Mouse (Mus musculus) midbrain, embryonic 12.5 days (tissue): ENCODE data around the gene C1qtnf7. TPM values are rescaled to one million over a fixed set of nuclear protein-coding genes. Genes with fewer than 3 reads are reported as not detected.

Experiments
- ATAC-seq: fragments of 200-750 bp; cut with Nextera tagmentation; 2 replicates; pipeline ENCODE4 v1.8.0; 2017; ENCODE audit warnings: low read depth, moderate TSS enrichment, moderate library complexity; ENCODE audit not compliant: low FRiP score
- H3K27ac ChIP-seq: fragments of 300-500 bp; sonication (generic); replicated peaks from 2 replicates; pipeline ENCODE4 v1.5.1; 2016; ENCODE audit warnings: mild to moderate bottlenecking
- H3K27me3 ChIP-seq: fragments of 300-500 bp; sonication (generic); 2 replicates; pipeline ENCODE4 v1.6.1; 2016; ENCODE audit warnings: mild to moderate bottlenecking
- H3K36me3 ChIP-seq: fragments of 300-500 bp; sonication (generic); 2 replicates; pipeline ENCODE4 v1.6.1; 2016
- H3K4me1 ChIP-seq: fragments of 300-500 bp; sonication (generic); 2 replicates; pipeline ENCODE4 v1.6.1; 2016
- H3K4me2 ChIP-seq: fragments of 300-500 bp; sonication (generic); replicated peaks from 2 replicates; pipeline ENCODE4 v1.6.1; 2016; ENCODE audit warnings: mild to moderate bottlenecking, moderate library complexity
- H3K4me3 ChIP-seq: fragments of 300-500 bp; sonication (generic); 2 replicates; pipeline ENCODE4 v1.5.1; 2016; ENCODE audit warnings: mild to moderate bottlenecking
- H3K9ac ChIP-seq: fragments of 300-500 bp; sonication (generic); replicated peaks from 2 replicates; pipeline ENCODE4 v1.6.1; 2016; ENCODE audit warnings: mild to moderate bottlenecking, moderate library complexity
- H3K9me3 ChIP-seq: fragments of 300-500 bp; sonication (generic); 2 replicates; pipeline ENCODE4 v1.6.1; 2016; ENCODE audit warnings: mild to moderate bottlenecking
- WGBS: fragments of 180-500 bp; shearing (Covaris S2); methylation state at CpG from one replicate; pipeline ENCODE4 v1.1.7; 2016; 5-methylcytosine and 5-hydroxymethylcytosine counted together
- polyA plus RNA-seq: library from polyadenylated mRNA; unstranded; fragments of >200 nt; fragmentation: Nextera tagmentation; extraction: Ambion mirVana; gene quantifications from 2 replicates; pipeline ENCODE4 v1.2.1, GENCODE M21; 2016

Gene C1qtnf7
- polyA plus RNA-seq, 1 experiment from 2014 or later = 1.0 TPM

DNA sequence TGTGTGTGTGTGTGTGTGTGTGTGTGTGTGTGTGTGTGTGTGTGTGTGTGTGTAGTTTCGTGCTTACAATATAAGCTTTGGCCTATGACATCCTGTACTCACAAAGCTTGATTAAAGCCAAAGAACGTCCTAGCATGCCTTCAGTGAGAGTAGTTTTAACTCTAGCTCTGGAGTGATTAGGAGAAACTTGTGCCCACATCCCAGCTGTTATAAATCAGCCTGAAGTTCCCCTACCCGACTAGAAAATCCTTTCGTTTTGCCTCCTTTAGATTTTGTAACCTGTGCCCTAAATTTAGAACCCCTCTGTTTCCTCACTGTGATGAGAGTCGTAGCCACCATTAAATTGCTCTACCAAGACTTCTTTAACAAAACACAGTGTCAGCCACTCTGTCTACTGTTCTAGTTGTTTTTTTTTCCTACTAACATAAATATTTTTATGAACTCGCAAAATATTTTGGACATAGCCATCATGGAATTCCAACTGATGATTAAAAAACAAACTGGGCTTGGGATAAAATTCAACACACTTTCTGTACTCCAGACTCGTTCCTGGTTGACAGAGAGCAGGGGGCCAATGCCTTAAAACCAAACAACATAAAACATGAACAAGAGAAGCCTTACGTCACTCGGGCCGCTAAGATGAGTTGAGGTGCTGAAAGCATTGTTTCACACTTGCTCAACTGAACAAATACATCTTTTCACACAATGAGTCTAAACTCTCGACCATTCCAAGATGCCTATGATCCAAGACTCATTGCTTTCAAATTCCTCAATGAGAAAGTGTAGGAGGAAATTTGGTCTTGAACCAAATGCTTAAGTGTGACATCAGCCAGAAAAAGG is 70.3 kb downstream of the C1qtnf7 start:
- H3K36me3 ChIP-seq = no peaks in the 10 kb centered on the region
- no peaks in the 10 kb centered on the region for H3K9me3 ChIP-seq
- no peak overlapping the region for H3K4me3 ChIP-seq
- H3K4me2 ChIP-seq = no peak overlapping the region
- no peak overlapping the region for H3K27ac ChIP-seq
- peaks cover 12% of the 10 kb centered on the region for H3K4me1 ChIP-seq
- no peak for ATAC-seq
- WGBS = 81% methylated on average over 11 of the region's 11 CpGs
- no peak overlapping the region for H3K9ac ChIP-seq
- H3K27me3 ChIP-seq = no peaks in the 10 kb centered on the region

- WGBS = 74% methylated on average over 5 of the region's 5 CpGs
Observed at GRCm38 (mm10) chr5:43588791-43589439, 73.6 kb downstream of the C1qtnf7 start.

DNA sequence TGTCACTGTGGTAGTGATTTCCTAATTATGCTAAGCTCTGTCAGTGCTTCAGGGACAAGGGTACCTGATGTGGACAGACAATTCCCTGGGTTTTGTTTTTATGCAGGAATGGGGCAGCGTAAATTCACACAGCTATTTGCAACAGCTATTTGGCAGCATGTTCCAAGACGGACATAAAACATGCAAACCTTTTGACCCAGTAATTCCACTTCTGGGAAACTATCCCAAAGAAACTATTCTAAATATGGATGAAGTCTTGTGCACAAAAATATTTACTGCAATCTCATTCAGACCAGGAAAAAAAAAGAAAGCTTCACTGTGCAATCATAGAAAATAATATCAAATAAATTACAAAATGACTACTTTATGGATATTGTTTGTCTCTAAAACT is 74.1 kb downstream of the C1qtnf7 start:
- WGBS = 29% methylated on average over 2 of the region's 2 CpGs
- no peak for ATAC-seq

More at GRCm38 (mm10) chr5:43588791-43589439, 73.6 kb downstream of the C1qtnf7 start:
- no peak overlapping the region for H3K27ac ChIP-seq
- H3K27me3 ChIP-seq = no peaks in the 10 kb centered on the region
- H3K4me1 ChIP-seq = no peaks in the 10 kb centered on the region
- H3K36me3 ChIP-seq = no peaks in the 10 kb centered on the region
- no peak overlapping the region for H3K9ac ChIP-seq
- ATAC-seq = no peak
- H3K9me3 ChIP-seq = no peaks in the 10 kb centered on the region
- no peak overlapping the region for H3K4me2 ChIP-seq
- H3K4me3 ChIP-seq = no peak overlapping the region

DNA sequence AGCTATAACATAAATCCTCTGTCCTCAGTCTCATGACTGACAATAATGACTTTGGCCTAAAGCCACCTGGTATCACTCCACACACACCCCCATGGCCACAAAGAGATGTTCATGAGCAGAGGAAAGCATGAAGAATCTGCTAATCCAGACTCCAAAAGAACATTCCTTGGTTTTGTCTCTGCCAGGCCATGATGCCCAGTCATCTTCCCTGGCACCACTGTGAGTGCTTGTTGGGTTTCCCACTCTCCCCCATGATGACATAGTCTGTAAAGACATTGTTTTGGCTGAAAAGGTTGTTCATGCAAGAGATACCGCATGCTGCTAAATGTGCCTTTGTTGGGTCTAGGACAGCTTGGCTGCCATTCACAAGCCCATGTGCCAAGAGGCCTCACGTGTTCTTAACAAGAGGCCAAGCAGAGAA is 75.0 kb downstream of the C1qtnf7 start:
- Histone ChIP-seq H3K36me3 (no peaks in the 10 kb centered on the region), H3K4me2 (no peak overlapping the region), H3K9ac (no peak overlapping the region), H3K27me3 (no peaks in the 10 kb centered on the region), H3K9me3 (no peaks in the 10 kb centered on the region), H3K4me3 (no peak overlapping the region), H3K4me1 (no peaks in the 10 kb centered on the region), H3K27ac (no peak overlapping the region)
- ATAC-seq = no peak
- WGBS = 81% methylated on average over 2 of the region's 2 CpGs

More for the DNA sequence above, 74.1 kb downstream of the C1qtnf7 start:
- H3K4me1 ChIP-seq = no peaks in the 10 kb centered on the region
- no peaks in the 10 kb centered on the region for H3K27me3 ChIP-seq
- H3K9me3 ChIP-seq = no peaks in the 10 kb centered on the region
- H3K4me2 ChIP-seq = no peak overlapping the region
- no peaks in the 10 kb centered on the region for H3K36me3 ChIP-seq
- H3K4me3 ChIP-seq = no peak overlapping the region
- H3K27ac ChIP-seq = no peak overlapping the region
- H3K9ac ChIP-seq = no peak overlapping the region

GRCm38 (mm10) chr5:43601601-43602000 is 86.3 kb downstream of the C1qtnf7 start:
- no peaks in the 10 kb centered on the region for H3K27me3 ChIP-seq
- H3K4me3 ChIP-seq = no peak overlapping the region
- no peaks in the 10 kb centered on the region for H3K9me3 ChIP-seq
- ATAC-seq = no peak
- 90% methylated on average over 8 of the region's 8 CpGs for WGBS
- no peak overlapping the region for H3K27ac ChIP-seq
- H3K36me3 ChIP-seq = no peaks in the 10 kb centered on the region
- H3K9ac ChIP-seq = no peak overlapping the region
- no peaks in the 10 kb centered on the region for H3K4me1 ChIP-seq
- no peak overlapping the region for H3K4me2 ChIP-seq

DNA sequence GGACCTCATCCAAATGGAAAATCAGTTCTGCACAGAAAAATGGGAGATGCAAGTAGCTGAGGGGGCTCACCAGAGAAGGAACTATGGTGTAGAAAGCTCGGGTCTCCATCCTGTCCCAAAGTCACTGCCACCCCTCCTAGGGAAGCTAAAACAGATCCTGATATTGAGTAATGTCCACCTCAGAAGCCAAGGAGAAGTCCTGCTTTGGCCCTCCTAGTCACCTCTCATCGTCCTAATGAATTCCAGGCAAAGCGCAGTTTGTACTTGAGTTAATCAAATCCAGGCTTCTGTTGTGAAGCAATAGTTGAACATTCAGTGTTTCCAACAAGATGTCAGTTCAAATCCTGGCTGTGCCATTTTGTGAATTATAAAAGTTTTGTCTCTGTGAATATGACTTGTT is 87.2 kb downstream of the C1qtnf7 start:
- Histone ChIP-seq H3K4me1 (no peaks in the 10 kb centered on the region), H3K27me3 (no peaks in the 10 kb centered on the region), H3K27ac (no peak overlapping the region), H3K9ac (no peak overlapping the region), H3K4me3 (no peak overlapping the region), H3K36me3 (no peaks in the 10 kb centered on the region), H3K9me3 (no peaks in the 10 kb centered on the region), H3K4me2 (no peak overlapping the region)
- 92% methylated on average over 3 of the region's 3 CpGs for WGBS
- no peak for ATAC-seq

DNA sequence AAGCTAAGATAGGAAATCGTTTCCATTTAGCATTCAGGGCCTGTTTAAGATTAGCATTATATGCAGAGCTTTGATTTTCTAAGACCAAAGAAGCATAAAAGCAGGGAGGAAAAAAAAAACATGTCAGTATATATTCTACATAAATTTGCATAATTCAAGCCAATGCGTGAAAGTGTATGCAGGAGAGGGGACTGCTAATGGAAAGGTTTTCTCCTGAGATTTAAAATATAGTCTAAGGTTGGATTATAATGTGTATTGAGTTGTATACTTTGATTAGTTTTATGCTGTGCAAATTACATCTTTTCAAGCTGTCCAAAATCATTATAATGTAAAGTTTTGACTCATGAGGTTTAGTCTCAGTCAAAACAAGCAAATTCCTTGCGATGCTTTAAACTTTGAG is 88.2 kb downstream of the C1qtnf7 start:
- H3K27me3 ChIP-seq = no peaks in the 10 kb centered on the region
- WGBS = 67% methylated on average over 3 of the region's 3 CpGs
- H3K27ac ChIP-seq = no peak overlapping the region
- H3K36me3 ChIP-seq = no peaks in the 10 kb centered on the region
- no peak overlapping the region for H3K9ac ChIP-seq
- no peaks in the 10 kb centered on the region for H3K4me1 ChIP-seq
- H3K4me2 ChIP-seq = no peak overlapping the region
- no peak for ATAC-seq
- no peak overlapping the region for H3K4me3 ChIP-seq
- no peaks in the 10 kb centered on the region for H3K9me3 ChIP-seq

DNA sequence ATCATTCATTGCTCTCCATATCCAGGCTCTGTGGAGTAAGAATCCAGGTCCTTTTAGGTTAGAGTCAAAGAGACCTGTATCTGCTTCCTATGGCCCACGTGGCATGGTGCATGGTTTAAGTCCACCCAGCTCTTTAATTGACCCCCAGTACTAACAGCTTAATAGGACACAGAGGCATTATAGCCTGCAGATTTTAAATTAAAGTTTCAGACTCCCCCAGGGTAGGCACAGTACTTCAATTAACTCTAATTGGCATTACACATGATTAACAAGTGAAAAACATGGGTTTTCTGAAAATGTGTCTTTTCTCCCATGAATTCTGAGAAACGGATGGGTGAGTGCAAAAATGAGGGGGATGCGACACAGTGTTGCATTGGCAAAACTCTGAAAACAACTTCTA is 92.7 kb downstream of the C1qtnf7 start:
- Histone ChIP-seq H3K27ac (no peak overlapping the region), H3K9ac (no peak overlapping the region), H3K4me3 (no peak overlapping the region), H3K4me2 (no peak overlapping the region), H3K9me3 (no peaks in the 10 kb centered on the region), H3K36me3 (no peaks in the 10 kb centered on the region), H3K27me3 (no peaks in the 10 kb centered on the region), H3K4me1 (no peaks in the 10 kb centered on the region)
- no peak for ATAC-seq
- WGBS = 82% methylated on average over 3 of the region's 3 CpGs

DNA sequence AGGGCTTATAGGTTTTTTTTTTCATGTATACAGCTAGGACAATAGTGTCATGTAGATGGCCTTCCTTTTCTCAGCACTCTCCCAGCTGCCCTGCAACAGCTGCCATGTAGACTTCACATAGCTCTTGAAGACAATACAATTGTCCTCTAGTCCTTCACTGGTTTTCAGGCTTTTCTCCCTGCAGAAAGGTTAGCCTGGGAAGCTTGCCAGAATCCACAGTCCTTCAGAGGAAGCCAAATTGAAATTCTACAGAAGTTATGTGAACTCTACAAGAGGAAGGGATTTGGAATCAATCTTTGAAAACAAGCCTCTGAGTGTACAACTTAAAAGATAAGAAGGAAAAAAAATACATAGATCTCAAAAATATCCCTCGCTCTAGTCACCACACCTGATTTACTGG is 94.4 kb downstream of the C1qtnf7 start:
- ATAC-seq = no peak
- no peaks in the 10 kb centered on the region for H3K4me1 ChIP-seq

GRCm38 (mm10) chr5:43621575-43622299 is 106.4 kb downstream of the C1qtnf7 start:
- WGBS = 77% methylated on average over 7 of the region's 7 CpGs
- Histone ChIP-seq H3K36me3 (no peaks in the 10 kb centered on the region), H3K9me3 (no peaks in the 10 kb centered on the region), H3K4me2 (no peak overlapping the region), H3K4me3 (no peak overlapping the region), H3K9ac (no peak overlapping the region), H3K27ac (no peak overlapping the region), H3K4me1 (peaks cover 8% of the 10 kb centered on the region; the same call in 1 of the 2 replicates), H3K27me3 (no peaks in the 10 kb centered on the region)
- peak; percentile 54; the same call in 1 of the 2 replicates for ATAC-seq

More for the DNA sequence above, 94.4 kb downstream of the C1qtnf7 start:
- Histone ChIP-seq H3K4me2 (no peak overlapping the region), H3K36me3 (no peaks in the 10 kb centered on the region), H3K9ac (no peak overlapping the region), H3K9me3 (no peaks in the 10 kb centered on the region), H3K27ac (no peak overlapping the region), H3K27me3 (no peaks in the 10 kb centered on the region), H3K4me3 (no peak overlapping the region)
- WGBS = 93% methylated on average over 1 of the region's 1 CpGs

DNA sequence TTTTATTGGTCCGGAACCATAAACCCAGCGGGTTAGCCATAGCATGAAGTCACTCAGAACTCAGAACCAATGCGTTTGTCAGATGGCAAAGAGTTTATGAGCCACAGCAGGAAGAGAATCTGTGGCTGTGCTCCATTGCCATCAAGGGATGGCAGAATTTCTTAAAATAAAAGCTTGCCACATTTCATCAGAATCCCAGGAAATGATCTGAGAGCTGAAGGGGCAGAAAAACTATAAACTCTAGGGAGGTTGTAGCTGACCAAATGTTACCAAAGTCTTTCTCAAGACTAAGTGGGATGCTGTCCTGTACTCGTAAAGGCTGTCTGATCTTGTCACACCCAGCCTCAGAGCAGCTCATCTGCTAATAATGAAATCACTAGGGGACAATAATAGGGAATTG is 110.1 kb downstream of the C1qtnf7 start:
- H3K27ac ChIP-seq = no peak overlapping the region
- peaks cover 8% of the 10 kb centered on the region; the same call in 1 of the 2 replicates for H3K4me1 ChIP-seq
- ATAC-seq = no peak
- no peak overlapping the region for H3K4me2 ChIP-seq
- 83% methylated on average over 4 of the region's 4 CpGs for WGBS
- H3K27me3 ChIP-seq = no peaks in the 10 kb centered on the region
- H3K4me3 ChIP-seq = no peak overlapping the region
- H3K36me3 ChIP-seq = no peaks in the 10 kb centered on the region
- no peak overlapping the region for H3K9ac ChIP-seq
- H3K9me3 ChIP-seq = no peaks in the 10 kb centered on the region

- WGBS = 91% methylated on average over 5 of the region's 5 CpGs
Observed at GRCm38 (mm10) chr5:43634071-43634601, 118.8 kb downstream of the C1qtnf7 start.

More at GRCm38 (mm10) chr5:43634071-43634601, 118.8 kb downstream of the C1qtnf7 start:
- Histone ChIP-seq H3K4me2 (no peak overlapping the region), H3K36me3 (no peaks in the 10 kb centered on the region), H3K4me3 (no peak overlapping the region), H3K27me3 (no peaks in the 10 kb centered on the region), H3K9me3 (no peaks in the 10 kb centered on the region), H3K4me1 (no peaks in the 10 kb centered on the region), H3K9ac (no peak overlapping the region), H3K27ac (no peak overlapping the region)
- ATAC-seq = 0 out of 2 replicates have a peak, but pooled peaks have one; percentile 23
